ENCODE assay signal across 12 mouse cellular contexts in genomic region chr5:135950710-135951412, GRCm38 (mm10). TPM values are rescaled to one million over a fixed set of nuclear protein-coding genes. Genes with fewer than 3 reads are reported as not detected.
DNase-seq lines count a peak whose midpoint lies in the region; ATAC-seq and TF ChIP-seq lines count a peak whose summit lies in the region.
"Had no signal": no experiment of that assay in that cellular context is flagged by ENCODE, and none has a peak within 500 bp of the region (broad histone marks: within the 10 kb centered on the region; RNA-seq: fewer than 3 reads in every experiment).

No protein-coding gene starts in this region.

- no peaks in the 10 kb centered on the region for H3K9me3 ChIP-seq in heart, embryonic 10.5 days
- H3K9me3 ChIP-seq in ES-E14 (ENCODE audit: control insufficient read depth, insufficient read depth, low read depth, low read length) = no peaks in the 10 kb centered on the region
- no peaks in the 10 kb centered on the region for H3K9me3 ChIP-seq in liver, postnatal 0 days (ENCODE audit: low read length)
- H3K9me3 ChIP-seq in forebrain, embryonic 16.5 days (ENCODE audit: control insufficient read depth, low read length) = no peaks in the 10 kb centered on the region

- H3K4me1 ChIP-seq in heart, embryonic 10.5 days = peaks cover 15% of the 10 kb centered on the region
- peaks cover 0 to 17% of the 10 kb centered on the region in 2 experiments; a peak in 2 of 4 replicates for H3K4me1 ChIP-seq in ES-E14 (ENCODE audit: control insufficient read depth in 2 of 2, insufficient read depth in 2 of 2, low read length in 2 of 2, poor library complexity in 1 of 2)
- peaks cover 15% of the 10 kb centered on the region for H3K4me1 ChIP-seq in liver, postnatal 0 days (ENCODE audit: insufficient read depth)
- peaks cover 7% of the 10 kb centered on the region for H3K4me1 ChIP-seq in forebrain, embryonic 16.5 days (replicated peaks; ENCODE audit: control insufficient read depth, insufficient read depth, low read length)

- no peak overlapping the region for H3K4me3 ChIP-seq in heart, embryonic 10.5 days
- no peak overlapping the region for H3K4me3 ChIP-seq in ES-E14 (ENCODE audit: insufficient read depth in 1 of 2, low read depth in 1 of 2, low read length in 2 of 2, poor library complexity in 1 of 2, severe bottlenecking in 1 of 2)
- no peak overlapping the region for H3K4me3 ChIP-seq in liver, postnatal 0 days (ENCODE audit: low read depth, low read length)
- no peak overlapping the region for H3K4me3 ChIP-seq in gastrocnemius, adult 2 months
- H3K4me3 ChIP-seq in forebrain, embryonic 16.5 days (replicated peaks; ENCODE audit: low read length) = no peak overlapping the region

- H3K27ac ChIP-seq in heart, embryonic 10.5 days = peak overlapping the region; percentile 57
- H3K27ac ChIP-seq in ES-E14 (ENCODE audit: insufficient read depth, low read depth, low read length, poor library complexity, severe bottlenecking) = 0 out of 2 replicates have a peak overlapping the region, but pooled peaks have one; percentile 26
- H3K27ac ChIP-seq in liver, postnatal 0 days (ENCODE audit: low read depth) = peak overlapping the region; percentile 55; the same call in 1 of the 2 replicates
- H3K27ac ChIP-seq in gastrocnemius, adult 2 months = no peak overlapping the region
- no peak overlapping the region for H3K27ac ChIP-seq in forebrain, embryonic 16.5 days (ENCODE audit: low read length)

- H3K27me3 ChIP-seq in heart, embryonic 10.5 days (ENCODE audit: insufficient read depth, poor library complexity, severe bottlenecking) = no peaks in the 10 kb centered on the region
- H3K27me3 ChIP-seq in liver, postnatal 0 days (ENCODE audit: insufficient read depth, low read length) = no peaks in the 10 kb centered on the region
- H3K27me3 ChIP-seq in forebrain, embryonic 16.5 days (replicated peaks; ENCODE audit: control insufficient read depth, insufficient read depth, low read length) = no peaks in the 10 kb centered on the region
- H3K27me3 ChIP-seq: CH12.LX had no signal

- no peak for TF ChIP-seq CTCF in liver, postnatal 0 days (IDR thresholded peaks at IDR 0.05; ENCODE audit: low read depth)
- TF ChIP-seq CTCF in gastrocnemius, adult 2 months (IDR thresholded peaks at IDR 0.05) = no peak

- intact Hi-C loops in heart, postnatal 25 days (cut with DNase I) = loop anchor here (2.0 kb wide), 1 partner anchor 14 kb away; no protein-coding TSS in a partner anchor
- intact Hi-C loops in gastrocnemius, adult 2 months (cut with DNase I) = no loop called here

- DNase-seq in heart, embryonic 10.5 days (ENCODE audit: low spot score) = peak; percentile 85
- DNase-seq in heart, postnatal 25 days (ENCODE audit: low spot score) = no peak
- no peak for DNase-seq in ES-E14 (ENCODE audit: low read depth, low spot score)
- DNase-seq in liver, postnatal 0 days = peak; percentile 55
- DNase-seq in gastrocnemius, adult 2 months = no peak
- no peak for DNase-seq in kidney, postnatal 4 days
- DNase-seq: cerebellum, adult 11 months; layer of hippocampus, postnatal 36 days had no signal

- in situ Hi-C loops in ES-E14 (cut with MboI; ENCODE audit: low sequenced_read_pairs in 2 of 2, unreplicated experiment in 2 of 2) = no loop called here

- TF ChIP-seq EP300 in liver, postnatal 0 days (IDR thresholded peaks at IDR 0.05; ENCODE audit: low read depth) = no peak

- H3K9ac ChIP-seq in ES-E14 (ENCODE audit: insufficient read depth, low read depth, low read length, poor library complexity, severe bottlenecking) = no peak overlapping the region
- H3K9ac ChIP-seq in liver, postnatal 0 days (replicated peaks) = no peak overlapping the region
- H3K9ac ChIP-seq in forebrain, embryonic 16.5 days (replicated peaks; ENCODE audit: low read depth, low read length) = no peak overlapping the region

- H3K36me3 ChIP-seq in heart, embryonic 10.5 days = no peaks in the 10 kb centered on the region
- no peaks in the 10 kb centered on the region for H3K36me3 ChIP-seq in ES-E14 (ENCODE audit: control insufficient read depth, insufficient read depth, low read length, poor library complexity, severe bottlenecking)
- no peaks in the 10 kb centered on the region for H3K36me3 ChIP-seq in liver, postnatal 0 days (replicated peaks; ENCODE audit: insufficient read depth, low read length)
- no peaks in the 10 kb centered on the region for H3K36me3 ChIP-seq in forebrain, embryonic 16.5 days (ENCODE audit: control insufficient read depth, insufficient read depth)

- peak; percentile 77 for ATAC-seq in common myeloid progenitor, adult 5-6 weeks (replicated peaks; ENCODE audit: low read depth, poor library complexity, severe bottlenecking)
- peak; percentile 73 for ATAC-seq in liver, postnatal 0 days
- ATAC-seq in forebrain, embryonic 16.5 days = no peak

- peak overlapping the region; percentile 35 for H3K4me2 ChIP-seq in liver, postnatal 0 days (ENCODE audit: low read depth, low read length)
- no peak overlapping the region for H3K4me2 ChIP-seq in forebrain, embryonic 16.5 days (ENCODE audit: low read length)

- 75% methylated on average over 11 of the region's 11 CpGs for WGBS in heart, embryonic 10.5 days
- WGBS in liver, postnatal 0 days (ENCODE audit: insufficient replicate concordance) = 60% methylated on average over 11 of the region's 11 CpGs
- WGBS in forebrain, embryonic 16.5 days = 83% methylated on average over 11 of the region's 11 CpGs

TF ChIP-seq in ES-E14, 5 proteins besides CTCF, POLR2A, EP300 and RAD21:
- TF ChIP-seq ZC3H11A (IDR thresholded peaks at IDR 0.05; ENCODE audit: borderline replicate concordance, low read depth, low read length) = no peak
- TF ChIP-seq MAFK (IDR thresholded peaks at IDR 0.05; ENCODE audit: insufficient read depth, low read depth, low read length) = peak; percentile 70
- TF ChIP-seq HCFC1 (IDR thresholded peaks at IDR 0.05; ENCODE audit: borderline replicate concordance, insufficient read depth, low read length) = no peak
- TF ChIP-seq CHD2 (IDR thresholded peaks at IDR 0.05; ENCODE audit: low read depth, low read length) = no peak
- peak; percentile 57; the same call in 1 of the 2 replicates for TF ChIP-seq ZNF384 (IDR thresholded peaks at IDR 0.05; ENCODE audit: low read depth, low read length)

RNA-seq across cellular contexts. Expression of gene Ywhag, which starts 16.4 kb away (rescaled TPM):
- polyA plus RNA-seq in heart, embryonic 10.5 days (2016; fragmentation: Nextera tagmentation; extraction: Ambion mirVana) = 202 and 227 TPM in 2 replicates
- 100 to 1,000 TPM; 285 to 296 TPM for total RNA-seq in heart, postnatal 25 days (2021)
- 109 and 176 TPM in 2 replicates for total RNA-seq in ES-E14 (2012; rRNA removed)
- total RNA-seq in common myeloid progenitor, adult 5-6 weeks (2017) = 79.8 and 122 TPM in 2 replicates
- 56.7 and 66.8 TPM in 2 replicates for polyA plus RNA-seq in liver, postnatal 0 days (2015; fragmentation: Nextera tagmentation; extraction: Ambion mirVana)
- 100 to 1,000 TPM; 289 to 303 TPM for total RNA-seq in gastrocnemius, adult 2 months (2021)
- 870 and 902 TPM in 2 replicates for polyA plus RNA-seq in forebrain, embryonic 16.5 days (2015; fragmentation: Nextera tagmentation; extraction: Ambion mirVana)

RNA-seq across cellular contexts. Expression of gene Ssc4d, which starts 23.5 kb away (rescaled TPM):
- 2.3 and 5.2 TPM in 2 replicates for polyA plus RNA-seq in heart, embryonic 10.5 days (2016; fragmentation: Nextera tagmentation; extraction: Ambion mirVana)
- under 1 TPM; 0.28 to 0.68 TPM for total RNA-seq in heart, postnatal 25 days (2021)
- 10.9 and 11.0 TPM in 2 replicates for total RNA-seq in ES-E14 (2012; rRNA removed)
- total RNA-seq in common myeloid progenitor, adult 5-6 weeks (2017) = 1.0 and 1.3 TPM in 2 replicates
- polyA plus RNA-seq in liver, postnatal 0 days (2015; fragmentation: Nextera tagmentation; extraction: Ambion mirVana) = 1.7 and 1.9 TPM in 2 replicates
- total RNA-seq in gastrocnemius, adult 2 months (2021) = under 1 TPM; 0.22 to 0.59 TPM
- 0.71 and 1.0 TPM in 2 replicates for polyA plus RNA-seq in forebrain, embryonic 16.5 days (2015; fragmentation: Nextera tagmentation; extraction: Ambion mirVana)

RNA-seq across cellular contexts. Expression of gene Zp3, which starts 29.0 kb away (rescaled TPM):
- not detected in 2 replicates for polyA plus RNA-seq in heart, embryonic 10.5 days (2016; fragmentation: Nextera tagmentation; extraction: Ambion mirVana)
- total RNA-seq in heart, postnatal 25 days (2021) = not detected
- total RNA-seq in ES-E14 (2012; rRNA removed) = 12.7 and 16.1 TPM in 2 replicates
- not detected in 2 replicates for total RNA-seq in common myeloid progenitor, adult 5-6 weeks (2017)
- polyA plus RNA-seq in liver, postnatal 0 days (2015; fragmentation: Nextera tagmentation; extraction: Ambion mirVana) = not detected in 2 replicates
- not detected for total RNA-seq in gastrocnemius, adult 2 months (2021)
- polyA plus RNA-seq in forebrain, embryonic 16.5 days (2015; fragmentation: Nextera tagmentation; extraction: Ambion mirVana) = 0.19 TPM in 1 of 2 replicates, not detected in the other
- total RNA-seq: hematopoietic stem cell, adult 5-6 weeks; layer of hippocampus, postnatal 36 days had no signal

RNA-seq across cellular contexts. Expression of gene Dtx2, which starts 43.7 kb away (rescaled TPM):
- polyA plus RNA-seq in heart, embryonic 10.5 days (2016; fragmentation: Nextera tagmentation; extraction: Ambion mirVana) = 36.0 and 37.6 TPM in 2 replicates
- total RNA-seq in heart, postnatal 25 days (2021) = 1 to 10 TPM; 7.9 to 8.4 TPM
- total RNA-seq in ES-E14 (2012; rRNA removed) = 26.7 and 28.3 TPM in 2 replicates
- total RNA-seq in common myeloid progenitor, adult 5-6 weeks (2017) = 4.8 and 5.9 TPM in 2 replicates
- polyA plus RNA-seq in liver, postnatal 0 days (2015; fragmentation: Nextera tagmentation; extraction: Ambion mirVana) = 4.8 and 4.9 TPM in 2 replicates
- 1 to 10 TPM; 6.5 to 8.2 TPM for total RNA-seq in gastrocnemius, adult 2 months (2021)
- polyA plus RNA-seq in forebrain, embryonic 16.5 days (2015; fragmentation: Nextera tagmentation; extraction: Ambion mirVana) = 26.4 and 28.1 TPM in 2 replicates

Comparison
In these comparisons a context has a peak if more than half of its experiments do, and no peak if none do; other contexts are left out.
1. DNase-seq: peak in heart, embryonic 10.5 days (single experiment) and liver, postnatal 0 days (single experiment); none in heart, postnatal 25 days (single experiment), ES-E14 (single experiment), gastrocnemius, adult 2 months (single experiment) and kidney, postnatal 4 days (0 of 2).
2. H3K27ac ChIP-seq: peak in heart, embryonic 10.5 days (single experiment), ES-E14 (single experiment) and liver, postnatal 0 days (single experiment); none in gastrocnemius, adult 2 months (single experiment) and forebrain, embryonic 16.5 days (single experiment).
3. RNA of gene Zp3, which starts 29.0 kb away (total RNA-seq): 12.7 to 16.1 TPM in ES-E14; not detected in heart, postnatal 25 days, not detected in common myeloid progenitor, adult 5-6 weeks and not detected in gastrocnemius, adult 2 months; every median in the first group is over 10 times any median in the second.